Mouse (Mus musculus): ENCODE data around the gene Zfhx3. TPM values are rescaled to one million over a fixed set of nuclear protein-coding genes. Genes with fewer than 3 reads are reported as not detected.
A peak's percentile ranks its signal among the peaks of the same experiment; 100 is the strongest.

Zfhx3 gene
- polyA plus RNA-seq, 1 experiment from 2014 or later, result 38.7 TPM

DNA sequence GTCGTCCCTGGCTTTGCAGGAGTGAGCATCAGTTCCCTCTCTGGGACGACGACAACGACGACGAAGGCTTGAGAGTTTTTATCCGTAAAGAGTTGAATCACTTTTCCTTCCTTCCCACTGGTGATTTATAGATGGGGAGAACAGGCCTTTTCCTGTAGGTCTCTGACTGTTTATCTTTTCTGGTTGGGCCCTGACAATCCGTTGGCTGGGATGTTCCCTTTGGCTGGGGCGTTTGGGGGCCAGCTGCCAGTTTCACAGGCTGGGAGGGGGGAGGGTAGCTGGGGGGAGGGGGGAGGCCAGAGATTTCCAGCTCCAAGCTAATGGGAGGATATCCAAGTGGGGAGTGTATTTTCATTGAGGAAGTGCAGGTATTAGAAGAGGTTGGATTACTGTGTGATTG lies 794.0 kb downstream of the Zfhx3 start:
- Histone ChIP-seq H3K4me3 (no peak overlapping the region), H3K27ac (no peak overlapping the region; the same call in 1 of the 2 replicates), H3K9ac (0 out of 2 replicates have a peak overlapping the region, but pooled peaks have one; percentile 5), H3K36me3 (no peaks in the 10 kb centered on the region), H3K9me3 (no peaks in the 10 kb centered on the region), H3K4me2 (replicated peaks) (peak overlapping the region; percentile 18; the same call in 1 of the 2 replicates), H3K27me3 (replicated peaks) (no peaks in the 10 kb centered on the region), H3K4me1 (peaks cover 56% of the 10 kb centered on the region)
- no peak for ATAC-seq (ENCODE audit: low FRiP score, low read depth)
- WGBS, result 4% methylated on average over 9 of the region's 9 CpGs

- Histone ChIP-seq H3K27ac (no peak overlapping the region), H3K27me3 (replicated peaks) (no peaks in the 10 kb centered on the region), H3K36me3 (no peaks in the 10 kb centered on the region), H3K4me3 (no peak overlapping the region), H3K4me1 (peaks cover 51% of the 10 kb centered on the region), H3K9me3 (no peaks in the 10 kb centered on the region), H3K9ac (no peak overlapping the region), H3K4me2 (replicated peaks) (no peak overlapping the region)
- ATAC-seq (ENCODE audit: low FRiP score, low read depth), result no peak
- 90% methylated on average over 10 of the region's 10 CpGs for WGBS
Measured at GRCm38 (mm10) chr8:108738179-108738578, 795.7 kb downstream of the Zfhx3 start.

- no peak overlapping the region for H3K4me2 ChIP-seq (replicated peaks)
- no peak for ATAC-seq (ENCODE audit: low FRiP score, low read depth)
- no peak overlapping the region for H3K27ac ChIP-seq
- 87% methylated on average over 6 of the region's 6 CpGs for WGBS
- H3K36me3 ChIP-seq, result no peaks in the 10 kb centered on the region
- no peak overlapping the region for H3K9ac ChIP-seq
- H3K4me3 ChIP-seq, result no peak overlapping the region
- no peaks in the 10 kb centered on the region for H3K27me3 ChIP-seq (replicated peaks)
- no peaks in the 10 kb centered on the region for H3K9me3 ChIP-seq
- H3K4me1 ChIP-seq, result peaks cover 37% of the 10 kb centered on the region
Measured at GRCm38 (mm10) chr8:108739517-108739916, 797.1 kb downstream of the Zfhx3 start.

- ATAC-seq (ENCODE audit: low FRiP score, low read depth), result no peak
- Histone ChIP-seq H3K9me3 (no peaks in the 10 kb centered on the region), H3K27ac (no peak overlapping the region), H3K36me3 (no peaks in the 10 kb centered on the region), H3K27me3 (replicated peaks) (no peaks in the 10 kb centered on the region), H3K9ac (no peak overlapping the region), H3K4me1 (peaks cover 36% of the 10 kb centered on the region), H3K4me2 (replicated peaks) (no peak overlapping the region), H3K4me3 (no peak overlapping the region)
- WGBS, result 89% methylated on average over 13 of the region's 13 CpGs
Measured at GRCm38 (mm10) chr8:108740443-108740842, 798.0 kb downstream of the Zfhx3 start.

GRCm38 (mm10) chr8:108741651-108742050 lies 799.2 kb downstream of the Zfhx3 start:
- Histone ChIP-seq H3K4me2 (replicated peaks) (no peak overlapping the region), H3K27me3 (replicated peaks) (no peaks in the 10 kb centered on the region), H3K9ac (no peak overlapping the region), H3K27ac (no peak overlapping the region), H3K4me3 (no peak overlapping the region), H3K9me3 (no peaks in the 10 kb centered on the region), H3K36me3 (no peaks in the 10 kb centered on the region), H3K4me1 (peaks cover 27% of the 10 kb centered on the region)
- 95% methylated on average over 4 of the region's 4 CpGs for WGBS
- ATAC-seq (ENCODE audit: low FRiP score, low read depth), result no peak

DNA sequence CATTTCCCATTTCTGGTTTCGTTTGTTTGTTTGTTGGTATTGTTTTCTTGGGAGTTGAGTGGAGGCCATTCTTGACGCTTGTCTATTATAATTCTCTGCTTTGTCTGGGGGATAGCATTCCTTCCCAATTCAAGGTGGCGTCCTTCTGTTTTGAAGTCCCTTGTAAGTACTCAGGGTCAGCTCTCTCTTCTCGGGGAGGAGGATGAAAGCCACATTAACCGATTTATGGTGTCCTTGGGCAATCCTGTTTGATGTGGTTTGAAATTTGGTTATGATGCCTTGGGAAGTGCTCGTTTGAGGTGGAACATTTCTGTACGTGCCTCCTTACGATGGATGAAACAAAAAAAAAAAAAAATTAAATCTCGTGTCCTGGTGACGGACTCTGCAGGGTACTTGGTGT lies 800.0 kb downstream of the Zfhx3 start:
- H3K4me3 ChIP-seq, result no peak overlapping the region
- no peak for ATAC-seq (ENCODE audit: low FRiP score, low read depth)
- no peaks in the 10 kb centered on the region for H3K9me3 ChIP-seq
- no peak overlapping the region for H3K27ac ChIP-seq
- H3K4me2 ChIP-seq (replicated peaks), result no peak overlapping the region
- H3K9ac ChIP-seq, result no peak overlapping the region
- H3K27me3 ChIP-seq (replicated peaks), result no peaks in the 10 kb centered on the region
- 72% methylated on average over 10 of the region's 10 CpGs for WGBS
- H3K4me1 ChIP-seq, result peaks cover 19% of the 10 kb centered on the region
- no peaks in the 10 kb centered on the region for H3K36me3 ChIP-seq

DNA sequence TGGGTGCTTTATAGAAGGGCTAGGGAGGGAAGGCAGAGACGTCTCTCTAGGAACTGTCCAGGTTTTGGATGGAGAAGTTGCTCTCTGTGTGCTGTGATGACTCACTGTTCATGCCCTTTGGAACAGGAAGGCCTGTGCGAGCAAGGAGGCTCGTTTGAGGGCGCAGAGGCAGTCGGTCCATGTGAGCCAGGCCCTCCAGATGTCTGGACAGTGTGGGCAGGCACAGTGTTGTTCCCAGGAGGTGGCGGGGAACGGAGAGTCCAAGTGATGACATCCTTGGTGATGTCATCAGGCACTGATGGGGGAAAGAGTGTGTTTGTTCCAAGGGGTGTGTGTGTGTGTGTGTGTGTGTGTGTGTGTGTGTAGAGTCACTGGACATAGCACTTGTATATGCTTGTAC lies 800.8 kb downstream of the Zfhx3 start:
- no peaks in the 10 kb centered on the region for H3K36me3 ChIP-seq
- no peak overlapping the region for H3K4me2 ChIP-seq (replicated peaks)
- H3K9me3 ChIP-seq, result no peaks in the 10 kb centered on the region
- no peak overlapping the region for H3K27ac ChIP-seq
- WGBS, result 80% methylated on average over 7 of the region's 7 CpGs
- H3K9ac ChIP-seq, result no peak overlapping the region
- H3K4me1 ChIP-seq, result peaks cover 20% of the 10 kb centered on the region
- no peak for ATAC-seq (ENCODE audit: low FRiP score, low read depth)
- H3K27me3 ChIP-seq (replicated peaks), result no peaks in the 10 kb centered on the region
- H3K4me3 ChIP-seq, result no peak overlapping the region

DNA sequence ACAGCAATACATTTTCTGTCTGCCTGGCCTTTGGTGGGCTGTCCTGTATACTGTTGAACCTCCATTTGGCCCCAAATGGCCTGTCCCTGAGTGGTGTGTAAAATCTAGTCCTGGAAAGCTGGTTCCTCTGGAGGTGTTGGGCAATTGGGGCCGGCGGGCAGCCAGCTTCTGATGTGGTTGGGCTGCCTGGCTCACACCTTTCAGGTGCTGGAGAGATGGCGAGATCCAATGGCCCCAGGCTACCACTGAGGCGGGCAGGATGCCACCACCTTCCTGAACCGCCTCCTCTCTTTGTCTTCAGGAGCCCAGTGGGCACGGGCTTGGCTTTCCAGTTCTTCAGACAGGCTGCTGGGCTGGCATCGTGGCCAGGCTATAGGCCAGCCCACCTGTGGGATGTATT lies 803.1 kb downstream of the Zfhx3 start:
- 85% methylated on average over 7 of the region's 7 CpGs for WGBS
- peaks cover 39% of the 10 kb centered on the region for H3K4me1 ChIP-seq
- ATAC-seq (ENCODE audit: low FRiP score, low read depth), result no peak

DNA sequence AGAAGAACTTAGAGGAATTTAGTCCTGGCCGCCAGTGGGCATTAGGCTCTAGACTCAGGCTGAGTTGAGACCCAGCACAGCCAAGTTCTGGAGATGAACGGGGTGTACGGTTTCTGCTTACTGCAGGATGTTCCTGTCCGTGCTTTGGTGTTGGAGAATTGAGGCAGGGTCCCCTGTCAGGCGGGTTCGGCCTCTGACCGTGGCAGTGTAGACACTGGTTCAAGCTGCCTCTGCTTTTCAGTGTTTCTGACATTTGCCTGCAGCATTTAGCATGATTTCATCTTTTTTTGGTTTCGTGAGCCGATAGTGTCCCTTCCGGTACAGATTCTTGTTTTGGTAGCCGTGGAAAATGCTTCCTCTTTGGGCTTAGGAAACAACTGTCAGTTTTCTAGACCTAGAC lies 805.7 kb downstream of the Zfhx3 start:
- H3K9me3 ChIP-seq, result no peaks in the 10 kb centered on the region
- H3K27me3 ChIP-seq (replicated peaks), result no peaks in the 10 kb centered on the region
- no peaks in the 10 kb centered on the region for H3K36me3 ChIP-seq
- H3K27ac ChIP-seq, result no peak overlapping the region
- WGBS, result 63% methylated on average over 11 of the region's 11 CpGs
- no peak overlapping the region for H3K4me3 ChIP-seq
- peaks cover 28% of the 10 kb centered on the region for H3K4me1 ChIP-seq
- no peak overlapping the region for H3K4me2 ChIP-seq (replicated peaks)
- no peak overlapping the region for H3K9ac ChIP-seq
- no peak for ATAC-seq (ENCODE audit: low FRiP score, low read depth)

More for the DNA sequence above, 803.1 kb downstream of the Zfhx3 start:
- no peak overlapping the region for H3K4me3 ChIP-seq
- no peak overlapping the region for H3K27ac ChIP-seq
- no peaks in the 10 kb centered on the region for H3K27me3 ChIP-seq (replicated peaks)
- H3K4me2 ChIP-seq (replicated peaks), result no peak overlapping the region
- no peak overlapping the region for H3K9ac ChIP-seq
- no peaks in the 10 kb centered on the region for H3K9me3 ChIP-seq
- H3K36me3 ChIP-seq, result no peaks in the 10 kb centered on the region

DNA sequence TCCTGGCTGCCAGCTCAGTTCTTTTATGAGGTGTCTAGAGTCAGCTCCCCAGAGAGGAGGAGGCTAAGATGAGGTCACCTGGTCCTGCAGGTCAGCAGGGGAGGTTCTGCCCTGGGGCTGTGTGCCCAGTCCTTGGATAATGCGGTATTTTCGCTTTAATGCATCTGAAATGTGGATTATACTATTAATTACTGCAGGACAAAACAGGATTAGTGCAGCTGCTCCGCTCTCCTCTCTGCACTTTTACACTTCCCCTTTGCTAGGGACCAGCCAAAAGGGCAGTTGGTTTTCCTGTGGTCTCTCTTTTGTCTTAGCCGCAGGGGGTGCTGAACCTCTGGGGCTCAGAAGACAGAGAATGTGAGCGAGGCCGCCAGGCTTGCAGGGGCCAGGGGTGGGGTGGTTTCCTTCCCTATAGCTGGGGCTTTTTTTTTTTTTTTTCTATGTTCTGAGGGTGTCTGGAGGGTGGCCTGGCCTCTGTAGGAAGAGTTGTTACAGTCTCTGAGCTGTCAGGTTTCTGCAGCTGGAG lies 806.5 kb downstream of the Zfhx3 start:
- 5% methylated on average over 6 of the region's 6 CpGs for WGBS
- no peak overlapping the region for H3K4me3 ChIP-seq
- H3K9ac ChIP-seq, result no peak overlapping the region
- H3K9me3 ChIP-seq, result no peaks in the 10 kb centered on the region
- H3K27ac ChIP-seq, result no peak overlapping the region
- H3K4me1 ChIP-seq, result peaks cover 28% of the 10 kb centered on the region
- H3K27me3 ChIP-seq (replicated peaks), result no peaks in the 10 kb centered on the region
- ATAC-seq (ENCODE audit: low FRiP score, low read depth), result no peak
- no peaks in the 10 kb centered on the region for H3K36me3 ChIP-seq
- peak overlapping the region; percentile 29 for H3K4me2 ChIP-seq (replicated peaks)

DNA sequence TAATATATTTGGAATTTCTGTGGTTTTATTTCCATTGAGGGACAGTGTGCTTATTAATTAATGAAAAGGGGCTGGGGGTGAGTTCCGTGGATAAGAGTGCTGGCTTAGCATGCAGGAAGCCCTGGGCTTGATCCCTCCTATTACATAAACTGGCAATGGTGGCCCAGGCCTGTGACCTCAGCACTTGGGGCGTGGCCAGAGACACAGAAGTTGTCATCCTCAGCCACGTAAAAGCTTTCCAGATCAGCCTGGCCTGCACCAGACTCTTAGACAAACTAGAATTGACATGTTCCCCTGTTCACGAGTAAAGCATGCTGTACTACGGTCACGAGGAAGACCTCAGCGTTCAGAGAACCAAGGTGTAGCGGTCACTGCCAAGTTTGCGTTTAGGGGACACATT lies 808.4 kb downstream of the Zfhx3 start:
- Histone ChIP-seq H3K27ac (no peak overlapping the region), H3K36me3 (no peaks in the 10 kb centered on the region), H3K4me1 (peaks cover 41% of the 10 kb centered on the region), H3K4me3 (no peak overlapping the region), H3K27me3 (replicated peaks) (no peaks in the 10 kb centered on the region), H3K9ac (no peak overlapping the region), H3K4me2 (replicated peaks) (no peak overlapping the region), H3K9me3 (no peaks in the 10 kb centered on the region)
- ATAC-seq (ENCODE audit: low FRiP score, low read depth), result no peak
- 91% methylated on average over 9 of the region's 9 CpGs for WGBS

DNA sequence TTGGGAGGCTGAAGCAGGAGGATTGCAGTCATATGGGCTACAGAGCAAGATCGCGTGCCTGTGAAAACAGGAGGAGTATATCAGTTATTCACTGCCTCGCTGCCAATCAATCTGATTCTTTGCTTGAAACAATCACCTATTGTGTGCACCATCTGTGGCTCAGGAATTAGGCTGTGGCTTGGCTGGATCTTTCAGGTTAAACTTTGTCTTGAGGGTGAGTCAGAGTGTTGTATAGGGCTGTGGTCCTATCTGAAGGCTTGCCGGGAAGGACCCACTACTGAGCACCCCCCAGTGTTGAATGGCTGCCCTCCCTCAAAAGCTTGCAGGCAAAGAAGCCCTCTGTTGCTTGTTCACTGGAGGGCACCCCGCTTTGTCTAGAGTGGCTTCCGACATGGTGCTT lies 812.1 kb downstream of the Zfhx3 start:
- no peak overlapping the region for H3K27ac ChIP-seq
- peaks cover 47% of the 10 kb centered on the region for H3K4me1 ChIP-seq
- no peak overlapping the region for H3K4me3 ChIP-seq
- H3K9me3 ChIP-seq, result no peaks in the 10 kb centered on the region
- H3K36me3 ChIP-seq, result no peaks in the 10 kb centered on the region
- H3K27me3 ChIP-seq (replicated peaks), result no peaks in the 10 kb centered on the region
- H3K4me2 ChIP-seq (replicated peaks), result no peak overlapping the region
- 78% methylated on average over 6 of the region's 6 CpGs for WGBS
- ATAC-seq (ENCODE audit: low FRiP score, low read depth), result no peak
- no peak overlapping the region for H3K9ac ChIP-seq

All from neural tube, embryonic 12.5 days (tissue).